Mouse (Mus musculus) CD8-positive naive resting alpha-beta T cell, adult 57 days (primary cell): Measurements from ENCODE around the gene Rdh11. TPM values are rescaled to one million over a fixed set of nuclear protein-coding genes. Genes with fewer than 3 reads are reported as not detected.

Experiments used
- total RNA-seq: library from RNA; stranded (reverse); gene quantifications from one replicate; pipeline ENCODE4 v1.2.4, GENCODE M21; 2023

Gene Rdh11
- total RNA-seq = 18.7 TPM

DNA sequence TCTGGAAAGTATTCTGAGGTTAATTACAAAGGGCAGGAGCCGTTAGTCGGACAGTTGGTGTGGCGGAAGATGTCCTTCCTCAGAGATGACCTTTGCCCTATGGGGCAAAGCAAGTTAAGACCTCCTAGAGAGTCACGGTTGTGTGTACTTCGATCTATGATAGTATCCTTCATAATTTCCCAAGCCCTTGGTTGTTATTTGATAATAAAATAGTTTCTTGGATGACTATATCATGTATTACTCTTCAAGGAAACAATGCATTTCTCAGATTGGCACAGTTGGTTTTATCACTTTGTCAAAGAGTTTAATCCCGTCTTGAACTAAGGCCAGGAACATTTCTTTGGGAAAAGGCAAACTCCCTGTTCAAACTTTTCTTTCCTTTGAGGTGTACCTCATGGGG lies at the start of gene Rdh11:
Rdh11 (minus strand) TSS at position 101 of the 400 bp plus-strand sequence.

DNA sequence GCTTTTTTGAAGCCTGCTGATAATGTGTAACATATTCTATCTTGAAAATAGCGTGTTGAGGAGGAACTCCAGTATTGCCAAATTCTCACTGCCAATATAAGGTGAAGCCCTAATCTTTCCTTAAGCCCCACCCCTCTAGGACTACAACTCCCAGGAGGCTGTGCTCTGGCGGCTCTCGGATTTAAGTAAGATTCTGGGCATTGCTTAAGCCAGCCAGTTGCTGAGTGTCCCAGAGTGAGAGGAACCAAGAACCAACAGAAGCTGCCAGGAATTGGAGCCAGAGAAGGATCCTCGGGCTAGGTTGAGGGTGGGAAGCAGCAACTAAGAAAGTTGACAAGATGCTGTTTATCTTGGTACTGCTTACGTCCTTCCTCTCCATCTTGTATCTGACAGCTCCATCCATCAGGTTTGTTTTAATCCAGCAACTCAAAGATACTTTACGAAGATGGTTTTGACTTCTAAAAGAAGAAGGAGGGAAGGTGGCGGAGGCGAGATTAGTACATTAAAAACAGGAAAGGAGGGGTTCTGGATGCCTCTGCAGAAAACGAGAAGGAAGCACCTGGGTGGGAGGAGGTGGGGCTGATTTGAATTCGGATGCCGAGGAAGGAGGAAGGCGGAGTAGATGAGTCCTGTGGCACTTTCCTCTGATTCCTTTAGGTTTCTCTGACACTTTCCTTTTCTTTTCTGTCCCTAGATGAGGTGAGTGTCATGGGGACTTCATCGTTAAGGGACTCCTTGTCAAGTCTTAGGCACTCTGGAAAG lies 16.8 kb upstream of the Rdh11 start, which contains the start of gene Rdh12:
Rdh12 (plus strand) TSS at position 212 of the 762 bp plus-strand sequence.

DNA sequence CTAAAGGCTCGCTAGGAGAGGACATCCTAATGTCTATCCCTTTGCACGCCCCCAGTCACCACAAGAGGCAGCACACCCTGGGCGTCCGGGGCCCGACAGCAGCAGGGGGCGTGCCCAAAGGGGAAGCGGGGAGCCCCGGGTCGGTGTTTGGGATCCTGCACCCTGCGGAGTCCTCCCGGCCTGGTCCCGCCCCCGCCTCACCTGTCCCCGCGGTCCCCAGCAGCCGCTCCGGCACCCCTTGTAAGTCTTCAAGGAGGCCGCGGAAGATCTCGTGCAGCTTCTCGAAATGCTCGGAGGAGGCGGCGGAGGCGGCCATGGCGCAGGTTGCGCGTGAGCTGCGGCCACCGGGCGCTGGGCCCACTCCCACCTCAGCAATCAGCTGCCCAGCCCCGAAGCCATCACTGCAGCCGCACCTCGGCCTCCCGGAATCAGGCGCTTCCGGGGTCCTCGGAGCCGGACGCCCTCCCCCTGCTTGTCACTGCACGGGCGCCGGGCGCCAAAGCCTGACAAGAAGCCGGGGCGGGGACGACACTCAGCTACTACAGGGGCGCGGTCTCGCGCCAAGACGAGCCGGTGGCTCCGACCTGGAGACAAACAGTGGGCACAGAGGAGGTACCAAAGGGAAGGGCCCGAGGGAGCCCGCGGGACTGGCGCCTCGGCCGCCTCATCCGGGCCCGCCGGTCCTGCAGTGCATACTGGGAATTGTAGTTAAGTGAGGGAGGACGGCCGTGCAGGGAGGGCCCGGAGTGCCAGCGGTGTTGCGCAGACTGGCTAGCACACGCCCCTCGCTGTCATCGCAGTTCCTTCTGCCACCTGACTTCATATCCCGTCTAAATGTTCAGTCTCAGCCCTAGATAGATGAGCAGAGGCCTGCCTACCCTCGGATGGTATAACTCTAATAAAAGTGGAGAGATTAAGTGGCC lies 19.8 kb downstream of the Rdh11 start, which contains the start of gene Vti1b:
Vti1b (minus strand) TSS at position 649 of the 923 bp plus-strand sequence.

DNA sequence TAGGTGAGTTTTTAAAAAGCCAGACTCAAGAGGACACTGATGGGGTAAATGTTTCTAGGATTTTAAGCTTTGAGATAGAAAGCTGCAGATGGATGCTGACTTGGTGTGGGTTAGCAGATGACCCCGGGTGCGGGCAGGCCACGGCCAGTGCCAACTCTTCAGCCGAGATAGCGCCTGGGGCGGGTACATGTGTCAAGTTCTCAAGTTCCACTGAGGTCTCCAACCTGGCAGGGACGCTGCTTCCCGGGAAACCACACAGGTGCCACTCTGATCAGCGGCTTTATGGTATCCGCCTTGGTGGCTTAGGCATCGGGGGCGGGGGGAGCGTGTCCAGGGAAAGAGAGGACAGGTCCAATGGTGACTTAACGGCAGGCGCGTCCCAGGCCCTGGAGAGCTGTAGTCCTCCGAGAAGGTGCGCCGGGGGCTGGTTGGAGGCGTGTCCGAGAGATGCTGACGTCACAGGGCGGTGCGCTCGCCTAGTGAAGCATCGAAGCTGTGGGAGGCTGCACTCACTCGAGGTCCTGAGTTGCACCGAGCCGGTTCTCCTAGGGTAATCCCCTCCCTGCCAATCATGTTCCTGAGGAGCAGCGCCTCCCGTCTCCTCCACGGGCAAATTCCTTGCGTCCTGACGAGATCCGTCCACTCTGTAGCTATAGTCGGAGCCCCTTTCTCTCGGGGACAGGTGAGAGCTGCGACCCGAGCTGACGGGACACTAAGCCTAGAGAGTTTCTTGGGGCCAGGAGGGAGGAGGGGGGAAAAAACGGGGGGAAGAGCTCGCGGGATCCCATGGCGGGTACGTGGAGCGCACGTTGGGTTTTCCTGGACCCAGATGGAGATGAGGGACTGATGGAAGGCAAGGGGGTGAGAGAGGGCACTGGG lies 61.6 kb downstream of the Rdh11 start, which contains the start of gene Arg2:
Arg2 (plus strand) TSS at position 479 of the 879 bp plus-strand sequence.

Other genes starting within 250 kb of the Rdh11 start
- 52.5 TPM for gene Tmem229b, start 184.7 kb downstream of the Rdh11 start, total RNA-seq
- gene Plekhh1, start 163.1 kb downstream of the Rdh11 start, total RNA-seq = 0.52 TPM
- gene Pigh, start 102.6 kb downstream of the Rdh11 start, total RNA-seq = 7.0 TPM
- not detected for gene Arg2, start 61.5 kb downstream of the Rdh11 start, total RNA-seq
- gene Vti1b, start 19.6 kb downstream of the Rdh11 start, total RNA-seq = 53.2 TPM
- gene Rdh12, start 16.6 kb upstream of the Rdh11 start, total RNA-seq = 4.1 TPM
- gene Zfyve26, start 104.0 kb upstream of the Rdh11 start, total RNA-seq = 77.0 TPM
- not detected for gene Rad51b, start 105.0 kb upstream of the Rdh11 start, total RNA-seq